Mouse (Mus musculus): Measurements from ENCODE around the gene Rnf181.

Rnf181 gene

GRCm38 (mm10) chr6:72366844-72367443, at the start of gene Rnf181:
Gene Rnf181 (minus strand): TSS chr6:72366956.
- no peak for DNase-seq

GRCm38 (mm10) chr6:72415964-72416772, 49.4 kb upstream of the Rnf181 start:
- DNase-seq, result no peak

DNA sequence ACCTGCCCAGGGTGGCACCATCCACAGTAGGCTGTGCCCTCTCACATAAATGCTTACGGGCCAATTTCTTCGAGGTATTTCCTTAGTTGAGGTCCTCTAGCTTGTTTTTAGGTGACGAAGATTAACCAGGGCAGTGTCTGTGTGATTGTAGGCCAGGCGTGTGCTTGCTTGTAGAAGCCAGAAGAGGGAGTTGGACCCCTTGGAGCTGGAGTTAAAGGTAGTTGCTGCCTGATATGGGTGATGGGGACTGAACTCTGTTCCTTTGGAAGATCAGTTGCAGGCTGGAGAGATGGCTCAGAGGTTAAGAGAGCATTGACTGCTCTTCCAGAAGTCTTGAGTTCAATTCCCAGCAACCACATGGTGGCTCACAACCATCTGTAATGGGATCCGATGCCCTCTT, 48.4 kb upstream of the Rnf181 start:
- no peak for DNase-seq

- DNase-seq, result peak; percentile 98
Observed at GRCm38 (mm10) chr6:72414076-72414756, 47.5 kb upstream of the Rnf181 start, which contains the start of gene Ggcx. Gene Ggcx (plus strand): TSS chr6:72414308.

- DNase-seq, result no peak
Observed at GRCm38 (mm10) chr6:72410518-72410917, 43.8 kb upstream of the Rnf181 start.

- DNase-seq, result no peak
Observed at GRCm38 (mm10) chr6:72410003-72410402, 43.2 kb upstream of the Rnf181 start.

DNA sequence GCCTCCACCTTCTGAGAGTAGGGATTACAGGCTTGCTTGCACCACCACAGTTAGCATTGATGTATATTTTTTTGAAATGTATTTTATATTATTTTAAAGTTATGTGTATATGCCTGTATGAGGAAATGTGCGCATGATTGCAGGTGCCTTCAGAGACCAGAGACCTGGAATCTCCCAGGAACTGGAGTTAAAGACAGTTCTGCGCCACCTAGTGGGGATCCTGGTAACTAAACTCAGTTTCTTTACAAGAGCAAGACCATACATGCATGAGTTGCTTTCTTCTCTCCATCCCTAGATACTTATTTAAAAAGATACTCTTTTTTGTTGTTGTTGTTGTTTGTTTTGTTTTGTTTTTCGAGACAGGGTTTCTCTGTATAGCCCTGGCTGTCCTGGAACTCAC, 42.8 kb upstream of the Rnf181 start:
- peak; percentile 77 to 83 for DNase-seq

DNA sequence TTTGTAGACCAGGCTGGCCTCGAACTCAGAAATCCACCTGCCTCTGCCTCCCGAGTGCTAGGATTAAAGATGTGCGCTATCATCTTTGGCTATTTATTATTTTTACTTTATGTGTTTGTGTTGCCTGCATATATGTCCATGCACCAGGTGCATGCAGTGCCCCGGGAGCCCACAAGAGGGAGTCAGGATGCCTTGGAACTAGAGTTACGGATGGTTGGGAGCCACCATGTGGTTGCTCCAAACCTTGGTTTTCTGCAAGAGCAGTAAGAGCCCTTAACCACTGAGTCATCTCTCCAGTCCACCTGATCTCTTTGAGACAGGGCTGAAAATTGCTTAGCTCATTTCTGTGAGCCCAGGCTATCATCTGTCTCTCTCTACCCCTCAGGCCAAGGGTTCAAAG, 40.4 kb upstream of the Rnf181 start:
- DNase-seq, result peak; percentile 93

DNA sequence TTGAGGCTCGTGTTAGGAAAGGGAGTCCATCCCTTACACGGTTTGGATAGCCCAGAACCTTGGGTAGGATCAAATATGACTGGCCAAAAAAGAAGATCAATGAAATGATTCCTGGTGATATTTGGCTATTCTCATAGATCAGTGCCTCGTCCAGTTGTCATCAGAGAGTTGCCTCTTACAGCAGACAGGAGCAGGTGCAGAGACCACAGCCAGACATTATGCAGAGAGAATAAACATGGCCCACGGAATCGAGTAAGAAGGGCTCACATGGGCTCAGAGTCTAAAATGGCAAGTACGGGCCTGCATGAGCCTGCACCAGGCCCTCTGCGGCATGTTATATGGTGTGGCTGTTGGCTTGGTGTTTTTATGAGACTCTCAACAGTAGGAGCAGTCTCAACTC, 38.6 kb upstream of the Rnf181 start:
- no peak for DNase-seq

DNA sequence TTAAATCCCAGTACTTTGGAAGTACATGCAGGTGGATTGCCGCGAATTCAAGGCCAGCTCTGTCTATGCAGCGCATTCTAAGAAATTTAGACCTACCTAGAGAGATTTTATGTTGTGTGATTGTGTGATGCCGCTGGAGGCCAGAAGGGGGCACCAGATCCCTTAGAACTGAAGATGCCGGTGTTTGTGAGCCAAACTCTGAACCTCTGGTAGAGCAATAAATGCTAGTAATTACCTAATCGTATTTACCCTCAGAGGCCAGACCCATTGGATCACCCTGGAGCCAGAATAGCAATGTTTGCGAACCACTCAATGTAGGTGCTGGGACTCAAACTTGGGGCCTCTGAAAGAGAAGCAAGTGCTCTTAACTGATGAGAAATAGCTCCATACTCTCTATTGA, 35.1 kb upstream of the Rnf181 start:
- peak; percentile 87 to 89 for DNase-seq

GRCm38 (mm10) chr6:72399967-72400366, 33.2 kb upstream of the Rnf181 start:
- no peak for DNase-seq

DNA sequence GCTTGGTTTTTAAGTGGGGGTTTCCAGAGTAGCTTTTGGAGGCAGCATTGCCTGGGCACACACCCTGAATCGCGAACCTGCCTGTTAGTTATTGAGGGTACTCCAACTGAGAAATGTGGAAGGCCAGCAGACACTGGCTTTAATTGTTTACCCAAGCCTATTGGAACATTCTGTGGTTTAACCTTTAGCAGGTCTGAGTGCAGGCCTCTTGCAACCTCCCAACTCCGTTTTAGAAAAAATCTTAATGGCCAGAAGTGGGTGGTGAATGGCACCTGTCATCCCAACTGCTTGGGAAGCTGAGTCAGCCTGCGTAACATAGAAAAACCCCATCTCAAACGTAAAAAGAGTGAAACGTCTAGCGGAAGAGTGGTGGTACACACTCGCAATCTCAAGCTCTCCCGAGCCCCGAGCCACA, 30.1 kb upstream of the Rnf181 start:
- DNase-seq, result no peak

DNA sequence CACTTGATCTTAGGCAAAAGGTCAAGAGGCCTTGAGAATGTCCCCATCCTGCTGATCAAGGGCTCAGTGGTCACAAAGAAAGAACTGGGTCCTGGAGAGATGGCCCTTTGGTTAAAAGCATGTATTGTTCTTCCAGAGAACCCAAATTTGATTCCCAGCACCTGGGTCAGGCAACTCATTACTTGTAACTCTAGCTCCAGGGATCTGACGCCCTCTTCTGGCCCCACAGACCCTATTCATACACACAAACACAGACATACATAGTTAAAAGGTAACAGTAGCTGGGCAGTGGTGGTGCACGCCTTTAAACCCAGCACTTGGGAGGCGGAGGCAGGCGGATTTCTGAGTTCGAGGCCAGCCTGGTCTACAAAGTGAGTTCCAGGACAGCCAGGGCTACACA, 25.6 kb upstream of the Rnf181 start:
- DNase-seq, result no peak

- DNase-seq, result peak; percentile 88 to 93
Observed at GRCm38 (mm10) chr6:72390795-72391521, 24.2 kb upstream of the Rnf181 start.

- peak; percentile 88 to 92 for DNase-seq
Observed at GRCm38 (mm10) chr6:72389941-72390771, 23.4 kb upstream of the Rnf181 start, which contains the start of gene Vamp8. Gene Vamp8 (minus strand): TSS chr6:72390703.

GRCm38 (mm10) chr6:72389471-72389940, 22.8 kb upstream of the Rnf181 start:
- DNase-seq, result peak; percentile 52 to 68

GRCm38 (mm10) chr6:72388791-72389329, 22.1 kb upstream of the Rnf181 start:
- DNase-seq, result no peak

DNA sequence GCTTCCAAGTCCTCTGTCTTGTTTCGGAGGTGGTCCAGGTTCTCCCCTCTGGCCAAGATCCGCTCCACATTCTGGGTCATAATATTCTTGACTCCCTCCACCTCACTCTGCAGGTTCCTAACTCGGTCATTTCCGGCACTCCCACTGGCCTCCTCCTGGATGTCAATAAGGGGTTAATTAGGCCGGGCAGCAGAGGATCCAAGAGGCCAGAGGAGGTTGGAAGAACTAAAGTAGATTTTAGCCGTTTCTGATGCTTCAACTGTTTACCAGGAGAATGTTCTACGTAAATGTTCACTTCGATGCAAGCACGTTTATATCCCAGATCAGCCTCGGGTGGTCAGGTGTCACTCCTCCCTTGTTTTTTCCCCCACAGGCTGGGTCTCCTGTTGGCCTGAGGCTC, 21.5 kb upstream of the Rnf181 start:
- DNase-seq, result no peak

DNA sequence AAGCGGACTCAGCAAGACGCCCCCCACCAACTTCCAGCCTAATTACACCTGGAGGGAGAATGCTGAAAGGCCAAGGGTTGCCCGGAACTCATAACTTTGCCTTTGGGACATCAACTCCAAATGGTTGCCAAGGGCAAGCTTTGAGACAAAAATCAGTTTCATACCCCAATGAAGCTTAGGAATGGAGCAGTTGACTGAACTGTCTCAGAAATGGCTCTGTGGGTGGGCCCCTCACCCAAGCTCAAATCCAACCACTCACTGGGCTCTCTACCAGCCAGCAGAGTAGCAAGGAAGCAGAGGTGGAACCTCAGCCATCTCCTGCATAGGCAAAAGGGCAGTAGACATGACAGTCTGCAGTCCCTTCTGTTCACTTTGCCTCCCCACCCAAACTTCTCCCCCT, 21.1 kb upstream of the Rnf181 start:
- no peak for DNase-seq

DNA sequence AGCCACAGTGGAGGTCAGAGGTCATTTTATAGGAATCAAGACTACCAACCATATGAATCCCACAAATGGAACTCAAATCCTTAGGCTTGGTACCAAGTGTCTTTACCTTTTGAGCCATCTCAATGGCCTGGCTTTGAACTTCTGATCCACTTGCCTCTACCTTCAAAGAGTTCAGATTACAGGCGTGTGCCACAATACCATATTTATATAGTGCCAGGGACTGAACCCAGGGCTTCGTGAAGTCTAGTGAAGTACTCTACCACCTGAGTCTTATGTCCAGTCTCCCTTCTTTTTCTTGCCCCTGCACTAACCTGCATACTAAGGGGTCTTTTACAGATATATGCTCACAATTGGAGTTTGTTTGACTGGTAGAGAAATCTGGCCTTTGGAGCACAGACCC, 19.8 kb upstream of the Rnf181 start:
- DNase-seq, result no peak

- DNase-seq, result no peak
Observed at GRCm38 (mm10) chr6:72385258-72385657, 18.5 kb upstream of the Rnf181 start.

DNA sequence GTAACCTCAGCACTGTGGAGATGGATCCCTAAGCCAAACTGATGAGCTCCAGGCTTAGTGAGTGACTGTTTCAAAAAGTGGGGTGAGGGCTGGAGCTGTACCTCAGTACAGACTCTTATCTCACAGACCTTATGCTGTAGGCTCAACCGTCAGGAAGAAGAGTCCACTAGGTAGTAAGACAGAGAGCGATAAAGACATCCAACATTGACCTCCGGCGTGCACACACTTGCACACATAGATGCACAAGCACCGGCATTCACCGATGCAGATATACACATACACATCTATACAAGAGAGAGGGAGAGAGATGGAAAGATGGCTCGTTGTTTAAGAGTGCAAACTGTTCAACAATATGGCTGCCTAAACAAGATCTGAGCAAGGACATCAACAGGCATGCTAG, 17.2 kb upstream of the Rnf181 start:
- no peak for DNase-seq

Measured in kidney, postnatal 4 days (tissue).